Mouse (Mus musculus): ENCODE results near the gene Gckr.

GRCm38 (mm10) chr5:31252795-31253545 lies 44.3 kb upstream of the Gckr start:
- TF ChIP-seq POLR2A (IDR thresholded peaks at IDR 0.05; ENCODE audit: insufficient read depth, low read depth, low read length) (no peak), CTCF (IDR thresholded peaks at IDR 0.05; ENCODE audit: insufficient read depth, low read depth, low read length) (no peak)

Measured in olfactory bulb, adult 2 months (tissue).